Mouse (Mus musculus) C2C12 (cell line): ENCODE measurements at regions not wholly inside any gene's neighbourhood (a gene's known extent, or its start where the extent isn't known, plus 50 kb on each side); places are given as distances from the start of the nearest gene placed in this dataset.

Experiments
- H3K27me3 ChIP-seq: one replicate; pipeline ENCODE4 v1.6.1; 2011; ENCODE audit not compliant: control insufficient read depth, insufficient read depth, insufficient read length
- H3K36me3 ChIP-seq: one replicate; pipeline ENCODE4 v1.6.1; 2011; ENCODE audit not compliant: control insufficient read depth, insufficient read depth
- H3K4me3 ChIP-seq: one replicate; pipeline ENCODE4 v1.5.1; 2011; ENCODE audit warnings: mild to moderate bottlenecking, control low read depth; ENCODE audit not compliant: poor library complexity, insufficient read depth, severe bottlenecking
- H3K79me2 ChIP-seq: one replicate; pipeline ENCODE4 v1.6.1; 2011; ENCODE audit not compliant: control insufficient read depth, insufficient read depth
- H3K79me3 ChIP-seq: one replicate; pipeline ENCODE4 v1.6.1; 2011; ENCODE audit warnings: low read depth, control low read depth
- H3ac ChIP-seq: one replicate; pipeline ENCODE3; 2011; ENCODE audit warnings: low read depth; ENCODE audit not compliant: control insufficient read depth, insufficient read length
- CEBPB ChIP-seq: IDR thresholded peaks from one replicate; pipeline ENCODE4 v1.6.1; 2011; ENCODE audit warnings: low read depth, mild to moderate bottlenecking, control low read depth, moderate library complexity
- CTCF ChIP-seq: IDR thresholded peaks from one replicate; pipeline ENCODE4 v1.5.1; 2011; ENCODE audit not compliant: control insufficient read depth, insufficient read depth, insufficient read length
- FOSL1 ChIP-seq: IDR thresholded peaks from one replicate; pipeline ENCODE4 v1.8.0; 2011; ENCODE audit warnings: mild to moderate bottlenecking, low read length; ENCODE audit not compliant: poor library complexity, insufficient read depth, severe bottlenecking
- MAX ChIP-seq: IDR thresholded peaks from one replicate; pipeline ENCODE4 v1.6.1; 2011; ENCODE audit warnings: mild to moderate bottlenecking, control low read depth
- MYOD1 ChIP-seq: IDR thresholded peaks from one replicate; pipeline ENCODE4 v1.6.1; 2011; ENCODE audit warnings: low read depth; ENCODE audit not compliant: control insufficient read depth, insufficient read length
- MYOG ChIP-seq: IDR thresholded peaks from one replicate; pipeline ENCODE4 v1.6.1; 2011; ENCODE audit not compliant: control insufficient read depth, insufficient read length; ENCODE audit errors: extremely low read depth
- USF1 ChIP-seq: IDR thresholded peaks from one replicate; pipeline ENCODE4 v1.6.1; 2011; ENCODE audit warnings: low read depth, mild to moderate bottlenecking, control low read depth, moderate library complexity

DNA sequence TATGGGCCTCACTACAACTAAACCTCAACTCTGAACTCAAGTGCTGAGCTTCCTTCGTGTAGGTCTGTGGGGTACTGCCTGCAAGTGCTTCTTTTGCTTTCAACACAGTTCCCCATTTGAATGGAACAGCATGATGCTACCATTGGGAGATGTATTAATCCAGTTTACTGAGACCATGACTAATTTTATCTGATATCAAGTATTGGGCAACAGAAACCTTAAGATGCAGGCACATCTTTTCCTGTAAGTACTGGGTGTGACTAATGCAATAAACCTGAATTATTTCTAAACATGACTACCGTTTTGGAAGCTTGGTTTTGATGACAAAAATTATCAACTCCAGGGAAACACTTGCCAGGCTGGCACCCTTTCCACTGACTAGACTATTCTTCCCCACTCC is 153.4 kb upstream of the Tent5a start:
- Histone ChIP-seq H3K79me2 (no peaks in the 10 kb centered on the region), H3ac (no peak overlapping the region), H3K36me3 (no peaks in the 10 kb centered on the region), H3K27me3 (no peaks in the 10 kb centered on the region), H3K4me3 (no peak overlapping the region), H3K79me3 (no peaks in the 10 kb centered on the region)
- TF ChIP-seq FOSL1 (no peak), USF1 (no peak), CTCF (no peak), CEBPB (no peak), MAX (no peak), MYOG (no peak), MYOD1 (no peak)

DNA sequence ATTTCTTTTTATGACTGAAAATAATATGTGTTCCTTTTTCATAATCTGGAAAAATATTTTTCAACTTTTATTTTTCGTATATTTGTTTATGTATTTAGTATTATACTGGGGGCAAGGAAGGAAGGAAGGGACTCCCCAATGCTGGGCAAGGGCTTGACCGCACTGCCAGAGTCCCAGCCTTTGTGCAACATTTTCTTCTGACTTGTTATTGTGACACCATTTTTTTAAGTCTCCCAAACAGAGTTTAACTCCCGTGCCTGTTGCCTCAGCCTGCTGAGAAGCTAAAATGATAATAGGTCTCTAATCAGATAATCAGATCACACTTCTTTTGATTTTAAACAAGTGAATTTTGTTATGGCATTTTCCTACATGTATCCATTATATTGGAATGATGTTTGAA is 148.1 kb upstream of the Tent5a start:
- H3ac ChIP-seq, result no peak overlapping the region
- no peaks in the 10 kb centered on the region for H3K79me2 ChIP-seq
- no peak overlapping the region for H3K4me3 ChIP-seq
- no peaks in the 10 kb centered on the region for H3K79me3 ChIP-seq
- H3K27me3 ChIP-seq, result no peaks in the 10 kb centered on the region
- no peaks in the 10 kb centered on the region for H3K36me3 ChIP-seq
- TF ChIP-seq MYOG, result no peak
- no peak for TF ChIP-seq MAX
- no peak for TF ChIP-seq CEBPB
- TF ChIP-seq FOSL1, result no peak
- TF ChIP-seq MYOD1, result no peak
- TF ChIP-seq USF1, result no peak
- TF ChIP-seq CTCF, result no peak

DNA sequence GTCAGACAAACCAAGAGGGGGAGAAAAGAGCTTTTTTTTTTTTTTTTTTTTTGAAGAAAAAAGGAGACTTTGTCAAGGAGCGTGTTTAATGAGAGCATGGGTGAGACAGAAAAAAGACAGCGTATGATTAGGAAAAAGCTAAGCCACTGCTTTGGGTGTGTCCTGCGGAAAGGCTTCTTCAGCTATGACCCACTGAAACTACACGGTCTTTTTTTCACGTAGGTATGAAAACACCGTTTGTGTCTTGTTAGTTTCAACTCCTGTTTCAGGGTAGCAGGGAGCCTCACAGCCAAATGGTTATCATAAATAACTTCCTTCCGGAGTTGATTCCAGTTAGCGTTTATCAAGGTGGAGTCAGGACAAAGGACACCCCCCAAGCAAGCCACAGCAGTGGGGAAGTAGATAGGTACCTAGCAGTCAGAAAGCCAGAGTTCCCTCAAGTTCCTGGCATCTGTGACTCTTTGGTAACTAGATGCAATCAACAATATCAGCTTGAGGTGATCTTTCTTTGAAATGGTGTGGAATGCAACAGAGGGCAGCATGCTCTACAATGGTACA is 143.2 kb upstream of the Tent5a start:
- H3K4me3 ChIP-seq, result no peak overlapping the region
- H3K79me2 ChIP-seq, result no peaks in the 10 kb centered on the region
- H3K36me3 ChIP-seq, result no peaks in the 10 kb centered on the region
- H3ac ChIP-seq, result no peak overlapping the region
- no peaks in the 10 kb centered on the region for H3K79me3 ChIP-seq
- TF ChIP-seq USF1 (no peak), MYOG (no peak), CEBPB (no peak), MYOD1 (no peak), FOSL1 (no peak), CTCF (no peak), MAX (no peak)
- no peaks in the 10 kb centered on the region for H3K27me3 ChIP-seq

DNA sequence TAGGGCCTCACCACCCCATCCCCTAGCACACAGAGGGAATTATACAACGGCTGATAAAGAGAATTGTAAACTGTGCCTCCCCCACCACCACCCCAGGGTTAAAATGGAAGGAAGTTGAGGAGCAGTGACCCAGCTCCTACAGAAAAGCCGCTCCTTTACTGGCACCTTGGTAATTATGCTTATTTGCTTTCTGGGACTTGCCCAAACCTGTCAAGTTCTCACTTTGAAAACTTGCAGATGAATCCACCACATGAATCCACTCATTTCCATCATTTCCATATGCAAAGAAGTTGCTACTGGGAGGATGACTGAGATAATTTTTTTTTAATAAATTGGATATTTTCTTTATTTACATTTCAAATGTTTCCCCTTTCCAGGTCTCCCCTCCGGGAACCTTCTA is 142.1 kb upstream of the Tent5a start:
- H3K36me3 ChIP-seq, result no peaks in the 10 kb centered on the region
- H3K4me3 ChIP-seq, result no peak overlapping the region
- no peaks in the 10 kb centered on the region for H3K27me3 ChIP-seq
- H3ac ChIP-seq, result no peak overlapping the region
- TF ChIP-seq USF1 (no peak), MAX (no peak), CTCF (no peak)
- H3K79me3 ChIP-seq, result no peaks in the 10 kb centered on the region
- H3K79me2 ChIP-seq, result no peaks in the 10 kb centered on the region

DNA sequence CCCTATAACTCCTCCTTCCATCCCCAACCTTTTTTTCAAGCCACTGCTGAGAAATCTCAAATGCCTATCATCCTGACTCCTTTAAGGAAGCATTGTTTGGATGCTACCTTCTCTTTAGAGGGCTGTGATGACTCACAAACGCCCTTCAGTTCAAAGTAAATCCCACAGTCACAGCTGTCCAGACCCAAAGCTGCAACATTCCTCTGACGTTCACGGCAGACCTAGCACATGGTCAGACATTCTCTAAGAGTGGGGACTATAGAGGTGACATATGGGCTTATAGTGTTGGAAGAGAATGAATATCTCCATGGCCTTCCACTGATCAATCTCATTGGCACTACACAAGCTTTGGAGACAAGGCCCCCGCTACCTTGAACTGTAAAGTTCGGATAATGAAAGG is 139.5 kb upstream of the Tent5a start:
- no peaks in the 10 kb centered on the region for H3K79me2 ChIP-seq
- no peak overlapping the region for H3K4me3 ChIP-seq
- no peak overlapping the region for H3ac ChIP-seq
- no peaks in the 10 kb centered on the region for H3K27me3 ChIP-seq
- no peaks in the 10 kb centered on the region for H3K79me3 ChIP-seq
- H3K36me3 ChIP-seq, result no peaks in the 10 kb centered on the region
- TF ChIP-seq MAX (no peak), MYOD1 (no peak), CEBPB (no peak), USF1 (no peak), FOSL1 (no peak), CTCF (no peak), MYOG (no peak)

DNA sequence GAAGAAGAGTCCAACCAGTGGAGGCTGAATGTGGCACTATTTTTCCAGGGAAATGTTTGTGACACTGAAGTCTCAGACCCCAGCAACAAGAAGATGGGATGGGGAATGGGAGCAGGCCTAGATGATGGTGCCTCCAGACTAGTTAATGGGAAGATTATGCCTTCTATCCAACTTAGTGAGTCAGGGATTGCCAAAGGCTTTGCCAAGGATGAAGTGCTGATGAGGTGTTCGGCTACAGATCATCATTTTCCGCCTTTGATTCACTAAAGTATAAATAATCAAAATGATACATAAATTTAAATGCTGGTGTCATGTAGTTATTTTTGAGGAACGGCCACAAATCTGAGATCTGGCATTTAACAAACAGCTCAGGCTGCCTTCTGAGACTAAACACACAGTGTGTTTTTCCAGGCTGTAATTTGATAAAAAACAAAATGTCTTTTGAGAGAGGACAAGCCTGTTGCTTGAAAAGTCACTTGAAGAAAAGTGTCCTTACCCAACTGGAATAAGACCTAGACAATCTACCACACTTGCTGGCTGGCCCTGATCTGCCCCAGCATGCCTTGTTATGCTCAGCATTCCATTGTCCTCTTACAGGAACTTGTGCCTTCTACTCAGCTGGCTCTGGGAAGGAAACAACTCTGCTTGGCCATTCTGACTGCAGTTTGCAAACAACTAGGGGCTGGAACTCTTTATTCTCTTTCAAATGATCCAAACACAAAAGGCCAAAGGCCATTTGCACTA is 132.1 kb upstream of the Tent5a start:
- TF ChIP-seq CEBPB (no peak), USF1 (no peak), MYOD1 (no peak), FOSL1 (no peak), MYOG (no peak), MAX (no peak), CTCF (no peak)
- H3K4me3 ChIP-seq, result no peak overlapping the region
- no peaks in the 10 kb centered on the region for H3K79me2 ChIP-seq

More for the DNA sequence above, 132.1 kb upstream of the Tent5a start:
- no peaks in the 10 kb centered on the region for H3K79me3 ChIP-seq
- no peak overlapping the region for H3ac ChIP-seq
- no peaks in the 10 kb centered on the region for H3K27me3 ChIP-seq
- H3K36me3 ChIP-seq, result no peaks in the 10 kb centered on the region
